Mouse (Mus musculus): ENCODE measurements around the gene Tph1.

Tph1 gene

DNA sequence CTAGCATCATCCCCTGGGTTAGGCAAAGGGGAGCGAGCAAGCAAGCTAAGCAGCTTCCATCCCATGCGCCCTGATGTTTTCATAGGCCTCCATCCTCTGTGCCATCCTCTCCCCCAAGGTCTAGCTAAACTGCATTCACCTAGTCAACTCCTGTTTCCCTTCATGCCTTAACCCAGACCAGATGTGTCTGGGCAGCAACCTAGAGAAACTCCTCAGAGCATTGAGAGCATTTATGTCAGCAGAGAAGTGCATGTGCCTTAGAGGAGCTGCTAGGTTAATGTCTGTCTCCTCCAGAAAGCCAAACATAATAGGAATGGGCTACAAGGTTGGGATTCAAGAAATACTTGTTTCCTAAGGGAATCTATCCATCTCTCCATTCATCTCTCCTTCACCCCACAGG, 75.3 kb downstream of the Tph1 start:
- DNase-seq: no peak
